Mouse (Mus musculus): ENCODE results near the gene Slco1a4. TPM values are rescaled to one million over a fixed set of nuclear protein-coding genes. Genes with fewer than 3 reads are reported as not detected.
"Not testable (repeated sequence)": the region's sequence is repeated elsewhere in the genome, so short reads cannot be mapped to it uniquely, and the experiment has no call there.

The Slco1a4 gene
- polyA plus RNA-seq (2015; fragmentation: Nextera tagmentation; extraction: Ambion mirVana): 1.3 and 1.5 TPM in 2 replicates

DNA sequence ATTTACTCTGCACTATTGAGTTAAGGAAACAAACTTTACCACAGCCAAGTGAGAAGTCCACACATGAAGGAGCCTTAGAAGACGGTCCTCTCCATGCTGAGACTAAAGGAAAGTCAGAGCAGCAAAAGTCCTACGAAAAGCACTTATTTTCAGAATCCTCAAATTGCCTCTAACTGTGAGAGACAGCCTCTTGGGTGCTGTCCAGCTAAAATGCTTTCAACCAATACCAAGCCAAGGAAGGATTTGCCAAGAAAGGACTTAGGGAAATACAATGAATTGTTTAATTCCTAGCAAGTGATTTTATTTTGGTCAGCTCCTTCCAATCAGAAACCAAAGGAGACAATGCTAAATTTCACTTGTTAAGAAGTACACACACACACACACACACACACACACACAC, at the start of gene Slco1a4:
Slco1a4 (minus strand) TSS at position 115 of the 400 bp plus-strand sequence.
- no peak within 1 kb of the TSS for H3K4me2 ChIP-seq
- no peak within 1 kb of the TSS for H3K9ac ChIP-seq
- no peaks in the 10 kb centered on the region for H3K27me3 ChIP-seq (replicated peaks)
- H3K4me3 ChIP-seq: no peak within 1 kb of the TSS
- no peaks in the 10 kb centered on the region for H3K9me3 ChIP-seq
- no peaks in the 10 kb centered on the region for H3K4me1 ChIP-seq
- no peak within 1 kb of the TSS for H3K27ac ChIP-seq
- ATAC-seq (replicated peaks): no peak
- 80% methylated on average over 2 of the region's 2 CpGs for WGBS
- no peaks in the 10 kb centered on the region for H3K36me3 ChIP-seq (replicated peaks)

GRCm38 (mm10) chr6:141898197-141898596, 42.2 kb upstream of the Slco1a4 start:
- Histone ChIP-seq H3K4me3 (no peak overlapping the region), H3K9ac (no peak overlapping the region), H3K27ac (no peak overlapping the region), H3K36me3 (replicated peaks) (no peaks in the 10 kb centered on the region), H3K27me3 (replicated peaks) (no peaks in the 10 kb centered on the region), H3K4me2 (no peak overlapping the region), H3K9me3 (no peaks in the 10 kb centered on the region), H3K4me1 (no peaks in the 10 kb centered on the region)
- WGBS: 64% methylated on average over 2 of the region's 2 CpGs
- ATAC-seq (replicated peaks): no peak

DNA sequence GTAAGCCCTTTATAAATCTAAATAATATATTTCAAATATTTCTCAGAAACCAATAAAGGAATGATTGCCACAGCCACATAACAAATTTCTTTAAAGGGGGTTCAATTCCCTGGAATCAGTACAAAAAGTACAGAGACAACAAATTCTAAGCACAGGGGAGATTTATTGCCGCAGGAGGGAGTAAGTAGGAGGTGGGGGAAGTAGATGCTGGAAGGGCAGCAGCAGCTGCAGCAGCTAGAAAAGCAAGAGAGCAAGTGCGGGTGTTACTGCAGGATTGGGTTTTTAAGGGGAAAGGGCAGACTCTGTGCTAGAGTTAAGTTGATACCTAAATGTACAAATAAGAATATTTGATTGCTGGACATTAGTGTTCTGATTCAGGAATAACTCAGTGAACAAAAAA, 33.7 kb upstream of the Slco1a4 start:
- Histone ChIP-seq H3K4me2 (no peak overlapping the region), H3K4me1 (no peaks in the 10 kb centered on the region), H3K9me3 (no peaks in the 10 kb centered on the region), H3K36me3 (replicated peaks) (no peaks in the 10 kb centered on the region), H3K27me3 (replicated peaks) (no peaks in the 10 kb centered on the region), H3K4me3 (no peak overlapping the region), H3K9ac (no peak overlapping the region), H3K27ac (no peak overlapping the region)
- 72% methylated on average over 2 of the region's 2 CpGs for WGBS
- ATAC-seq (replicated peaks): no peak

DNA sequence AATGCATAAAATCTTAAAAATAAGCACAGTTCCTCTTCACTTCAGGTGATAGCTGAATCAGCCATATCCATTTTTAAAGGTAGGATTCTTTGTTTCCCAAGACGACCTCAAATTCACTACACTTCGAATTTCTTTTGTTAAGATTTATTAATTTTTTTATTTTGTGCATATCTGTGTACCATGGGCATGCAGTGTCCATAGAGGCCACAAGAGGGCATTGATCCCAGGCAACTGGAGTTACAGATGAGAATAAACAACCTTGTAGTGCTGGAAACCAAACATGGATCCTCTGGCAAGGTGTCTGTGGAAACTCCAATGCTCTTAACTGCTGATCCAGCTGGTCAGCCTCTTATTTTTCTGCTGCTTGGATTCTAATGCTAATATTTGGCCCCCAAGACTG, 32.2 kb upstream of the Slco1a4 start:
- ATAC-seq (replicated peaks): no peak
- H3K4me2 ChIP-seq: no peak overlapping the region
- H3K4me3 ChIP-seq: no peak overlapping the region
- H3K4me1 ChIP-seq: no peaks in the 10 kb centered on the region
- H3K9ac ChIP-seq: no peak overlapping the region
- no peaks in the 10 kb centered on the region for H3K9me3 ChIP-seq
- no peaks in the 10 kb centered on the region for H3K27me3 ChIP-seq (replicated peaks)
- WGBS: 72% methylated on average over 2 of the region's 2 CpGs
- H3K27ac ChIP-seq: no peak overlapping the region
- H3K36me3 ChIP-seq (replicated peaks): no peaks in the 10 kb centered on the region

DNA sequence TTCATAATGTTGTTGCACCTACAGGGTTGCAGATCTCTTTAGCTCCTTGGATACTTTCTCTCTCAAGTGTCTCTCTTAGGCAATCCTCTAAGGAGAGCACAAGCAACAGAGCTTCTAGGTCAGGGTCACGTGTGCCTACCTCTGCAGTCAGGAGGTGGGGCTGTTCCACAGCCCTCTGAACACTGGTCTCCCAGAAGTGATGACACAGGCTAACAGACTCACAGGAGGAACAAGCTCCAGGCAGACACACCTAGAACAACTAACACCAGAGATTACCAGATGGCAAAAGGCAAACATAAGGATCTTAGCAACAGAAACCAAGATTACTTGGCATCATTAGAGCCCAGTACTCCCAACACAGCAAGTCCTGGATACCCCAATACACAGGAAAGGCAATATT, 26.6 kb upstream of the Slco1a4 start:
- Histone ChIP-seq H3K36me3 (replicated peaks) (no peaks in the 10 kb centered on the region), H3K4me1 (no peaks in the 10 kb centered on the region), H3K27me3 (replicated peaks) (no peaks in the 10 kb centered on the region), H3K27ac (no peak overlapping the region), H3K4me3 (no peak overlapping the region), H3K9ac (no peak overlapping the region), H3K4me2 (no peak overlapping the region), H3K9me3 (no peaks in the 10 kb centered on the region)
- WGBS: 58% methylated on average over 1 of the region's 1 CpGs
- ATAC-seq (replicated peaks): no peak

DNA sequence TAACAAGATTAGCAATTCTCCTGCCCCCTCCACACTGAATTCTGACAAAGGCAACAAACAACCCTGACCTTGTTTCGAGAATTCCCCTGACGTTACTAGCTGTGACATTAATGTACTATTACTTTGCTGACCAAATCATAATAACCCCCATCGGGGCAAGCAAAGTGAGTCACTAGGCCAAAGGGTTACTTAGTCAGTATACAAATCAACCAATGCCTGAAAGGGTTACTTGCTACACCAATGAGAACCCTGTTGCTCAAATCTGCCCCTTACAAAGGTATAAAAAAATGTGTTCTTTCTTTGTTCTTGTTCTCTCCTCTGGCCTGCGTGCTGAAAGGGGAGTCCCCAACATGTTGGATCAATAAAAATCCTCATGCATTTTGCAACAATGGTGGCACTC, 19.7 kb upstream of the Slco1a4 start:
- H3K36me3 ChIP-seq (replicated peaks); H3K27ac ChIP-seq; H3K9ac ChIP-seq; H3K4me1 ChIP-seq; H3K27me3 ChIP-seq (replicated peaks); H3K4me2 ChIP-seq; H3K4me3 ChIP-seq; H3K9me3 ChIP-seq; ATAC-seq (replicated peaks): not testable (repeated sequence)
- WGBS: 73% methylated on average over 4 of the region's 4 CpGs

GRCm38 (mm10) chr6:141871711-141872110, 15.7 kb upstream of the Slco1a4 start:
- Histone ChIP-seq H3K9me3 (no peaks in the 10 kb centered on the region), H3K4me3 (no peak overlapping the region), H3K9ac (no peak overlapping the region), H3K4me2 (no peak overlapping the region), H3K4me1 (no peaks in the 10 kb centered on the region), H3K27ac (no peak overlapping the region), H3K36me3 (replicated peaks) (no peaks in the 10 kb centered on the region), H3K27me3 (replicated peaks) (no peaks in the 10 kb centered on the region)
- no peak for ATAC-seq (replicated peaks)
- WGBS: 87% methylated on average over 2 of the region's 2 CpGs

DNA sequence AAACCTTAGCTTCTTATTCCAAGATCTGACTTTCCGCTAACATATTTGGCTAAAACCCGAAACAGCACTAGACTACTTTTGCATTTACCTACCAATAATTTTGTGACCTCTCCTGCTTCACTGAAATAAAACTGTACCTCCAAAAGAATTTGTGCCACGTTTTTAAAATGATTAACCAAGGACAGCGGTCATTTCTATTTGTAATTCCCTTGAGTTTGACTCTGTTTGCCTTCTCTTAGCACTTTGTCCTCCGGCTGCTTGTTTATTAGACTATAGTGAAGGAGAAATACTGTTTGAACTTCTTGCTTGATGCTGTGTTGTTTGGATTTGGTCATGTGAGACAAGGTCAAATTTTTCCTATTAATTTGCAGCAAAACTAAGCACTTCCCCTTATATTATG, 12.7 kb upstream of the Slco1a4 start:
- Histone ChIP-seq H3K4me2 (no peak overlapping the region), H3K9ac (no peak overlapping the region), H3K27me3 (replicated peaks) (no peaks in the 10 kb centered on the region), H3K27ac (no peak overlapping the region), H3K36me3 (replicated peaks) (no peaks in the 10 kb centered on the region), H3K9me3 (no peaks in the 10 kb centered on the region), H3K4me1 (no peaks in the 10 kb centered on the region), H3K4me3 (no peak overlapping the region)
- 83% methylated on average over 5 of the region's 5 CpGs for WGBS
- no peak for ATAC-seq (replicated peaks)

GRCm38 (mm10) chr6:141866026-141866425, 10.0 kb upstream of the Slco1a4 start:
- Histone ChIP-seq H3K4me3 (no peak overlapping the region), H3K4me2 (no peak overlapping the region), H3K27ac (no peak overlapping the region), H3K9me3 (no peaks in the 10 kb centered on the region), H3K4me1 (no peaks in the 10 kb centered on the region), H3K9ac (no peak overlapping the region), H3K27me3 (replicated peaks) (no peaks in the 10 kb centered on the region), H3K36me3 (replicated peaks) (no peaks in the 10 kb centered on the region)
- no peak for ATAC-seq (replicated peaks)
- 85% methylated on average over 5 of the region's 5 CpGs for WGBS

DNA sequence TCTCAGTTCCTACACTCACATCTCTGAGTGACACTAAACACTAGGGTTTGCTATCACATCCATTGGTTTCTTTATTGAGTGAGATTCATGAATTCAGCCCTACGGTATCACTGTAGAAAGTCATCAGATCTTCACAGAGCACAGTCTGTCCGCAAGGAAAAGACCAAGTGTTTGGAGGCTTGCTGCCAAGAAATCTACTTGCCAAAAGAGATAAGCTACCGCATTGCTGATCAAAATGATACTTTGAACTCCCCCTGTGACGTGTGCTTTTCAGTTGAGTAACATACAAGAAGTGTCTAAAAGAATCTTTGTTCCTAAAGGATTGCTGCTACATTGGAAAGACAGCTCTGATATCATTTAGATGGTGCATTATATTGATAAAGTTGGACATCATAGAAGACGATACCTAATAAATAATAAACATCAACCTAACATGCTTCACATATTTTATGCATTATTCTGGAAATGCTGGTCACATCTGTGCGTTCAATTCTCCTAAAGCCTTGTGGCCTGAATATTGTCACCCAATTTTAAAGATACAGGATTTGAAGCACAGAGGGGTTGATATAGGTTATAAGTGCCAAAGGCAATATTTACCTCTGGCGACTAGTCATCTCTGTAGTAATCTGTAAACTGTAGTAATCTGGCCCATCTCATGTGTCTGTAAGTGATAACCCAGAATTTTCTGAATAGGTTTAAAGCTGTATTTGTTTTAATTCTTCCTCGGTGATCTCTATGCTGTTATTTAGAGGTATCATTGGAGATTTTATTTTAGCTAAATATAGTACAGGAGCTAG, 1.9 kb upstream of the Slco1a4 start:
- no peak for ATAC-seq (replicated peaks)
- WGBS: 77% methylated on average over 8 of the region's 8 CpGs

GRCm38 (mm10) chr6:141853616-141854015, 2.4 kb downstream of the Slco1a4 start:
- no peaks in the 10 kb centered on the region for H3K27me3 ChIP-seq (replicated peaks)
- H3K36me3 ChIP-seq (replicated peaks): no peaks in the 10 kb centered on the region
- H3K9ac ChIP-seq: no peak overlapping the region
- no peak overlapping the region for H3K27ac ChIP-seq
- ATAC-seq (replicated peaks): no peak
- H3K4me3 ChIP-seq: no peak overlapping the region
- H3K4me1 ChIP-seq: no peaks in the 10 kb centered on the region
- no peaks in the 10 kb centered on the region for H3K9me3 ChIP-seq
- 47% methylated on average over 2 of the region's 2 CpGs for WGBS
- no peak overlapping the region for H3K4me2 ChIP-seq

More for the DNA sequence above, 1.9 kb upstream of the Slco1a4 start:
- H3K4me1 ChIP-seq: no peaks in the 10 kb centered on the region
- no peak overlapping the region for H3K9ac ChIP-seq
- no peaks in the 10 kb centered on the region for H3K27me3 ChIP-seq (replicated peaks)
- no peaks in the 10 kb centered on the region for H3K36me3 ChIP-seq (replicated peaks)
- no peak overlapping the region for H3K4me2 ChIP-seq
- H3K27ac ChIP-seq: no peak overlapping the region
- H3K9me3 ChIP-seq: no peaks in the 10 kb centered on the region
- H3K4me3 ChIP-seq: no peak overlapping the region

- Histone ChIP-seq H3K9me3 (no peaks in the 10 kb centered on the region), H3K9ac (no peak overlapping the region), H3K36me3 (replicated peaks) (no peaks in the 10 kb centered on the region), H3K4me3 (no peak overlapping the region), H3K4me1 (no peaks in the 10 kb centered on the region), H3K27me3 (replicated peaks) (no peaks in the 10 kb centered on the region), H3K27ac (no peak overlapping the region), H3K4me2 (no peak overlapping the region)
- 10% methylated on average over 4 of the region's 4 CpGs for WGBS
- no peak for ATAC-seq (replicated peaks)
These were observed 6.9 kb downstream of the Slco1a4 start for GRCm38 (mm10) chr6:141849051-141849450.

DNA sequence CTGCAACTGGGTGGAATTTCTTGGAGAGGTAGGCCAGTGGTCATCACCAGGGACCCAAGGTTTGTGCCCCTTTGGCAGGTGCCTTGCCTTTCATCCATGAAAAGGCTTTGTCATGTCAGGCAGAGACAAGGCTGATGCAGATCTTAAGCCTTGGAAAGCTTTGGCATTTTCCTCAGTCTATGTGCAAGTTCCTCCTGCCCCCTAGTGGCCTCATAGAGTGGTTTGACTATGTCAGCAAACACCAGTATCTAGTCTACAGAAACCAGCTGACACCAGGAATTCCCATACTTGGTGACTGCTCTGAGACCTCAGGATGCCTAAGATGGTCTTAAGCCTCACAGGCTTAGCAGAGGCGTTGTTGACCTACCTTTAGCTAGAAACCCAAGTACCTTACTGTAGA, 58.2 kb downstream of the Slco1a4 start:
- Histone ChIP-seq H3K9ac (no peak overlapping the region), H3K4me2 (no peak overlapping the region), H3K27ac (no peak overlapping the region), H3K36me3 (replicated peaks) (no peaks in the 10 kb centered on the region), H3K4me1 (no peaks in the 10 kb centered on the region), H3K4me3 (no peak overlapping the region), H3K27me3 (replicated peaks) (no peaks in the 10 kb centered on the region), H3K9me3 (no peaks in the 10 kb centered on the region)
- ATAC-seq (replicated peaks): no peak
- 42% methylated on average over 1 of the region's 1 CpGs for WGBS
